Mouse (Mus musculus) CH12.LX (cell line): ENCODE data around the gene Thsd4. TPM values are rescaled to one million over a fixed set of nuclear protein-coding genes. Genes with fewer than 3 reads are reported as not detected.

ENCODE experiments used
- DNase-seq: peaks from one replicate; pipeline ENCODE4 v3.0.0-alpha.2; 2013; ENCODE audit errors: extremely low read depth
- H3K27ac ChIP-seq: 2 replicates; pipeline ENCODE4 v1.5.1; 2012; ENCODE audit warnings: low read depth, mild to moderate bottlenecking, control low read depth, moderate library complexity; ENCODE audit not compliant: insufficient read depth
- H3K27me3 ChIP-seq: replicated peaks from 2 replicates; pipeline ENCODE3; 2012; ENCODE audit warnings: inconsistent platforms
- H3K36me3 ChIP-seq, 2 experiments: replicated peaks in 1 of 2; 2 replicates each; pipeline versions ENCODE3 to v1.6.1; 2012; ENCODE audit warnings: inconsistent platforms in 1 of 2, low read length in 1 of 2, mild to moderate bottlenecking in 1 of 2, mixed read lengths in 1 of 2, moderate library complexity in 1 of 2; ENCODE audit not compliant: control insufficient read depth in 1 of 2, insufficient read depth in 1 of 2
- H3K4me1 ChIP-seq, 2 experiments: 2 replicates each; pipeline ENCODE4 v1.6.1; 2012; ENCODE audit warnings: inconsistent platforms in 1 of 2, moderate library complexity in 1 of 2; ENCODE audit not compliant: insufficient read depth in 2 of 2, control insufficient read depth in 1 of 2
- H3K4me2 ChIP-seq: 2 replicates; pipeline ENCODE4 v1.6.1; 2012; ENCODE audit warnings: low read depth, mild to moderate bottlenecking, control low read depth; ENCODE audit not compliant: poor library complexity, insufficient read depth, severe bottlenecking
- H3K4me3 ChIP-seq, 3 experiments: fragments of 150-350 bp in 1 of 3; sonication (generic) in 1 of 3; replicated peaks in 1 of 3; 2 replicates each; pipeline versions ENCODE3 to v1.5.1; 2011 to 2012; ENCODE audit warnings: low read depth in 2 of 3, low read length in 2 of 3, mild to moderate bottlenecking in 2 of 3, moderate library complexity in 2 of 3, control low read depth in 1 of 3, improper control_type of control experiment in 1 of 3, inconsistent platforms in 1 of 3, mixed read lengths in 1 of 3; ENCODE audit not compliant: poor library complexity in 1 of 3
- H3K79me2 ChIP-seq: replicated peaks from 2 replicates; pipeline ENCODE4 v1.6.1; 2012; ENCODE audit warnings: mild to moderate bottlenecking, moderate library complexity; ENCODE audit not compliant: control insufficient read depth, poor library complexity, insufficient read depth, severe bottlenecking; ENCODE audit errors: extremely low read depth
- H3K9ac ChIP-seq: 2 replicates; pipeline ENCODE4 v1.6.1; 2012; ENCODE audit warnings: low read depth, mild to moderate bottlenecking, control low read depth, moderate library complexity; ENCODE audit not compliant: insufficient read depth
- H3K9me3 ChIP-seq: replicated peaks from 2 replicates; pipeline ENCODE3; 2012; ENCODE audit warnings: low read length, inconsistent platforms, mixed read lengths
- BHLHE40 ChIP-seq: IDR thresholded peaks from 2 replicates; pipeline ENCODE4 v1.6.1; 2011; ENCODE audit warnings: mild to moderate bottlenecking, low read depth, low read length, improper control_type of control experiment
- CHD2 ChIP-seq: IDR thresholded peaks from 2 replicates; pipeline ENCODE4 v1.6.1; 2011; ENCODE audit warnings: low read length, improper control_type of control experiment
- ELF1 ChIP-seq: IDR thresholded peaks from 2 replicates; pipeline ENCODE4 v1.6.1; 2014; ENCODE audit warnings: low read depth, mild to moderate bottlenecking, inconsistent platforms, low read length, improper control_type of control experiment
- EP300 ChIP-seq: IDR thresholded peaks from 2 replicates; pipeline ENCODE4 v1.6.1; 2011; ENCODE audit warnings: low read length, improper control_type of control experiment
- GABPA ChIP-seq: IDR thresholded peaks from 2 replicates; pipeline ENCODE4 v1.6.1; 2012; ENCODE audit warnings: low read depth, low read length, improper control_type of control experiment, inconsistent platforms; ENCODE audit not compliant: insufficient replicate concordance
- HCFC1 ChIP-seq: IDR thresholded peaks from 2 replicates; pipeline ENCODE4 v1.6.1; 2012; ENCODE audit warnings: low read depth, mild to moderate bottlenecking, inconsistent platforms, low read length, improper control_type of control experiment
- IRF4 ChIP-seq: IDR thresholded peaks from 2 replicates; pipeline ENCODE4 v1.6.1; 2014; ENCODE audit warnings: low read depth, mild to moderate bottlenecking, inconsistent platforms, low read length, improper control_type of control experiment
- MAFK ChIP-seq: IDR thresholded peaks from 2 replicates; pipeline ENCODE4 v1.6.1; 2011; ENCODE audit warnings: low read length, improper control_type of control experiment; ENCODE audit not compliant: insufficient replicate concordance
- MAX ChIP-seq: IDR thresholded peaks from 2 replicates; pipeline ENCODE4 v1.6.1; 2011; ENCODE audit warnings: low read length, improper control_type of control experiment
- MEF2A ChIP-seq: IDR thresholded peaks from 2 replicates; pipeline ENCODE4 v1.6.1; 2014; ENCODE audit warnings: low read depth, mild to moderate bottlenecking, inconsistent platforms, low read length, improper control_type of control experiment, borderline replicate concordance
- MXI1 ChIP-seq: IDR thresholded peaks from 2 replicates; pipeline ENCODE4 v1.6.1; 2011; ENCODE audit warnings: mild to moderate bottlenecking, low read depth, low read length, improper control_type of control experiment
- PAX5 ChIP-seq: IDR thresholded peaks from 2 replicates; pipeline ENCODE4 v1.6.1; 2012; ENCODE audit warnings: low read length, inconsistent platforms, mixed read lengths
- POLR2AphosphoS2 ChIP-seq: IDR thresholded peaks from 2 replicates; pipeline ENCODE4 v1.6.1; 2011; ENCODE audit warnings: low read depth, low read length, improper control_type of control experiment
- RAD21 ChIP-seq: IDR thresholded peaks from 2 replicates; pipeline ENCODE4 v1.6.1; 2011; ENCODE audit warnings: low read depth, mild to moderate bottlenecking, low read length, improper control_type of control experiment, moderate library complexity
- RCOR1 ChIP-seq: conservative IDR thresholded peaks from 2 replicates; pipeline ENCODE4 v1.6.1; 2012; ENCODE audit warnings: low read depth, mild to moderate bottlenecking, inconsistent platforms, low read length, improper control_type of control experiment
- USF1 ChIP-seq: IDR thresholded peaks from 2 replicates; pipeline ENCODE4 v1.6.1; 2014; ENCODE audit warnings: low read depth, mild to moderate bottlenecking, inconsistent platforms, low read length, improper control_type of control experiment
- USF2 ChIP-seq: conservative IDR thresholded peaks from 2 replicates; pipeline ENCODE4 v1.6.1; 2011; ENCODE audit warnings: low read depth, low read length, improper control_type of control experiment
- ZKSCAN1 ChIP-seq: IDR thresholded peaks from 2 replicates; pipeline ENCODE4 v1.6.1; 2012; ENCODE audit warnings: low read depth, inconsistent platforms, low read length, improper control_type of control experiment, borderline replicate concordance
- dilution Hi-C: fragments of 300-500 bp; cut with MboI; formaldehyde crosslinking; loops from 2 replicates; pipeline ENCODE4 v1.14.3; 2020; ENCODE audit warnings: low sequenced_read_pairs; ENCODE audit not compliant: extremely low pct_unique_long_range_greater_than_20kb, extremely low pct_ligation_motif_present
- in situ Hi-C: fragments of 300-500 bp; cut with MboI; formaldehyde crosslinking; loops from 3 replicates; pipeline ENCODE4 v1.14.3; 2019; ENCODE audit warnings: low sequenced_read_pairs, low pct_ligation_motif_present, low pct_unique_long_range_greater_than_20kb, mixed read lengths
- polyA plus RNA-seq: library from polyadenylated mRNA; unstranded; fragments of >175 nt; gene quantifications from 2 replicates; pipeline ENCODE4 v1.2.1, GENCODE M21; 2012; ENCODE audit warnings: low read depth; ENCODE audit not compliant: insufficient read length
- total RNA-seq, 2 experiments: library from RNA; depleted of rRNA; stranded (reverse); fragments of 300-350 nt in 1 of 2; fragments of >200 nt in 1 of 2; gene quantifications; 2 replicates each; pipeline ENCODE4 v1.2.3; 2012 to 2014

The Thsd4 gene
- total and polyA plus RNA-seq, 3 experiments: not detected

DNA sequence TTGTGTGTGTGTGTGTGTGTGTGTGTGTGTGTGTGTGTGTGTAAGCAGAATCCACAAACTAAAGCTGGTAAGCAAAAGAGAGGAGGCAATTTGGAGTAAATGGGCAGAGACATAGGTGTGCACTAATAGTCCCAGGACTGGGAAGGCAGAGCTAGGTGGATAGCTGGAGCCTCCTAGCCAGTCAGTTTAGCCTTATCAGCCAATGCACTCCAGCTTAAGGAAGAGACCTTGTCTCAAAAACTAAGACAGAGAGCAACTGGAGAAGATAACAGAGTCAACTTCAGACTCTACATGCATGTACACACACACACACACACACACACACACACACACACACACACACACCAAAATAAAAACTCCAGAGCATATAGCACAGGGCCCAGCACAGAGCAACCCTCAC lies 271.4 kb downstream of the Thsd4 start:
- no peaks in the 10 kb centered on the region for H3K36me3 ChIP-seq
- H3K27ac ChIP-seq: no peak overlapping the region
- peaks cover 0 to 3% of the 10 kb centered on the region in 2 experiments; a peak in 1 of 4 replicates for H3K4me1 ChIP-seq
- in situ Hi-C loops (no loop called here), dilution Hi-C loops (no loop called here)
- no peak overlapping the region for H3K4me3 ChIP-seq
- peaks cover 5% of the 10 kb centered on the region for H3K9me3 ChIP-seq
- H3K79me2 ChIP-seq: no peaks in the 10 kb centered on the region
- no peak for DNase-seq
- H3K9ac ChIP-seq: no peak overlapping the region
- no peak overlapping the region for H3K4me2 ChIP-seq
- no peak for TF ChIP-seq BHLHE40
- no peak for TF ChIP-seq POLR2AphosphoS2
- no peak for TF ChIP-seq CHD2
- no peak for TF ChIP-seq USF2
- TF ChIP-seq MAFK: no peak
- no peak for TF ChIP-seq ZKSCAN1
- TF ChIP-seq HCFC1: no peak
- no peak for TF ChIP-seq MEF2A
- no peak for TF ChIP-seq RCOR1
- no peak for TF ChIP-seq IRF4
- no peak for TF ChIP-seq ELF1
- TF ChIP-seq RAD21: no peak
- TF ChIP-seq MAX: no peak
- no peaks in the 10 kb centered on the region for H3K27me3 ChIP-seq

GRCm38 (mm10) chr9:60247998-60248397 lies 273.8 kb downstream of the Thsd4 start:
- no peak overlapping the region for H3K27ac ChIP-seq
- H3K36me3 ChIP-seq: no peaks in the 10 kb centered on the region
- no peak overlapping the region for H3K4me3 ChIP-seq
- TF ChIP-seq GABPA (no peak), MXI1 (no peak), CHD2 (no peak), USF2 (no peak), USF1 (no peak), PAX5 (no peak), EP300 (no peak), MEF2A (no peak)
- H3K79me2 ChIP-seq: no peaks in the 10 kb centered on the region
- H3K9ac ChIP-seq: no peak overlapping the region
- peaks cover 0 to 3% of the 10 kb centered on the region in 2 experiments; a peak in 1 of 4 replicates for H3K4me1 ChIP-seq
- H3K27me3 ChIP-seq: no peaks in the 10 kb centered on the region
- no peak overlapping the region for H3K4me2 ChIP-seq
- no peaks in the 10 kb centered on the region for H3K9me3 ChIP-seq
- in situ Hi-C loops (loop anchor here (5.0 to 25.0 kb wide), 3 partner anchors 309 to 464 kb away; partner anchors contain the start of gene Larp6), dilution Hi-C loops (no loop called here)
- no peak for DNase-seq
